Mouse (Mus musculus): ENCODE results near the gene Ppp1r8.

GRCm38 (mm10) chr4:132883561-132884063 is 40.6 kb upstream of the Ppp1r8 start:
- TF ChIP-seq CTCF (IDR thresholded peaks at IDR 0.05; ENCODE audit: borderline replicate concordance, insufficient read depth, low read length) (no peak), POLR2A (IDR thresholded peaks at IDR 0.05; ENCODE audit: low read depth, low read length) (no peak)
